Mouse (Mus musculus): ENCODE results near the gene Znhit2.

DNA sequence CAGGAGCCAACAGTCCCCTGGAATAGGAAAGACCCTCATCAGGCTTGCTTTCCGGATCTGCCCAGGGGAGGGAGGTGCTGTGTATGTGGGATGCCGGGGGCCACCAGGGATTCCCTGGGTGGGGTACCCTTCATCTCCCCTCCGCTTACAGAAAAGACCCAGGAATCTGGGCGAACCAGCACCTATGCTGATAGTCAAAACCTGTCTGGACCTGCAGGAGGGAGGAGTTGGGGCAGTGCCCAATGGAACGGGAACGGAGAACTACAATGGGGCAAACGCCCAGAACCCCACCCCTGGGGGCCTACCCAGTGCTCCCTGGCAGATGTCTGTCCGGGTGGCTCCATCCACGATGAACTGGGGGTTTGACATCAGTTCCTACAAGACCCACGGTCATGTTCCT is 47.3 kb upstream of the Znhit2 start:
- no peak for TF ChIP-seq CTCF (conservative IDR thresholded peaks at IDR 0.05; ENCODE audit: insufficient read depth, insufficient read length, low read depth, low read length)
- TF ChIP-seq POLR2A (IDR thresholded peaks at IDR 0.05; ENCODE audit: low read depth, low read length), result no peak
